Comparison of ENCODE assay signal across 8 mouse cellular contexts in genomic region chr15:103366376-103367149, GRCm38 (mm10). TPM values are rescaled to one million over a fixed set of nuclear protein-coding genes. Genes with fewer than 3 reads are reported as not detected.
A peak's percentile ranks its signal among the peaks of the same experiment; 100 is the strongest.
DNase-seq lines count a peak whose midpoint lies in the region; ATAC-seq and TF ChIP-seq lines count a peak whose summit lies in the region.

Gene Itga5 (minus strand): TSS chr15:103366763.

- no peak for TF ChIP-seq CTCF in left cerebral cortex, adult 2 months (IDR thresholded peaks at IDR 0.05)

- H3K27ac ChIP-seq in left cerebral cortex, adult 2 months = peak within 1 kb of the TSS; percentile 45; the same call in 1 of the 2 replicates
- H3K27ac ChIP-seq in embryonic facial prominence, embryonic 10.5 days (replicated peaks) = peak within 1 kb of the TSS; percentile 93
- H3K27ac ChIP-seq in heart, embryonic 11.5 days (ENCODE audit: low read depth, low read length) = peak within 1 kb of the TSS; percentile 99
- H3K27ac ChIP-seq in kidney, embryonic 15.5 days = peak within 1 kb of the TSS; percentile 84

- peak; percentile 63 for ATAC-seq in heart, embryonic 11.5 days (replicated peaks; ENCODE audit: insufficient number of reproducible peaks, low FRiP score, low TSS enrichment)
- ATAC-seq in kidney, embryonic 15.5 days (replicated peaks; ENCODE audit: low FRiP score) = peak; percentile 83

- no peaks in the 10 kb centered on the region for H3K9me3 ChIP-seq in embryonic facial prominence, embryonic 10.5 days
- H3K9me3 ChIP-seq in heart, embryonic 11.5 days (replicated peaks; ENCODE audit: control insufficient read depth, low read length) = no peaks in the 10 kb centered on the region
- H3K9me3 ChIP-seq in kidney, embryonic 15.5 days (replicated peaks) = no peaks in the 10 kb centered on the region

- DNase-seq in left cerebral cortex, adult 2 months (ENCODE audit: extremely low spot score in 1 of 2, low spot score in 2 of 2) = no peak
- no peak for DNase-seq in left cerebral cortex, postnatal 14 days (ENCODE audit: low spot score in 2 of 2)
- DNase-seq in embryonic facial prominence, embryonic 10.5 days (ENCODE audit: low spot score) = peak; percentile 79
- DNase-seq in lung, postnatal 25 days (ENCODE audit: low spot score) = peak; percentile 77
- peak; percentile 76 for DNase-seq in ovary, postnatal 36 days (ENCODE audit: low spot score)
- DNase-seq in layer of hippocampus, adult 9-10 months (ENCODE audit: low spot score) = no peak

- peak within 1 kb of the TSS; percentile 57 for H3K4me3 ChIP-seq in left cerebral cortex, adult 2 months
- peak within 1 kb of the TSS; percentile 75 for H3K4me3 ChIP-seq in embryonic facial prominence, embryonic 10.5 days
- H3K4me3 ChIP-seq in heart, embryonic 11.5 days (ENCODE audit: low read depth, low read length) = peak within 1 kb of the TSS; percentile 98
- H3K4me3 ChIP-seq in kidney, embryonic 15.5 days (replicated peaks) = peak within 1 kb of the TSS; percentile 67

- no peaks in the 10 kb centered on the region for H3K27me3 ChIP-seq in embryonic facial prominence, embryonic 10.5 days (replicated peaks; ENCODE audit: low read depth, poor library complexity, severe bottlenecking)
- H3K27me3 ChIP-seq in heart, embryonic 11.5 days (ENCODE audit: control insufficient read depth, insufficient read depth, low read length) = no peaks in the 10 kb centered on the region
- H3K27me3 ChIP-seq in kidney, embryonic 15.5 days = 0 out of 2 replicates have a peak, but pooled peaks cover 3% of the 10 kb centered on the region

- peak within 1 kb of the TSS; percentile 100 for H3K9ac ChIP-seq in heart, embryonic 11.5 days (ENCODE audit: low read depth, low read length)
- peak within 1 kb of the TSS; percentile 68 for H3K9ac ChIP-seq in kidney, embryonic 15.5 days

- WGBS in embryonic facial prominence, embryonic 10.5 days = under 1% methylated on average over 51 of the region's 51 CpGs
- WGBS in heart, embryonic 11.5 days (ENCODE audit: insufficient replicate concordance) = under 1% methylated on average over 49 of the region's 51 CpGs
- under 1% methylated on average over 49 of the region's 51 CpGs for WGBS in kidney, embryonic 15.5 days

- intact Hi-C loops in left cerebral cortex, adult 2 months (cut with DNase I) = no loop called here
- intact Hi-C loops in left cerebral cortex, postnatal 14 days (cut with DNase I) = no loop called here

- H3K4me1 ChIP-seq in embryonic facial prominence, embryonic 10.5 days = peaks cover 56% of the 10 kb centered on the region
- H3K4me1 ChIP-seq in heart, embryonic 11.5 days (ENCODE audit: control insufficient read depth, insufficient read depth, low read length) = peaks cover 46% of the 10 kb centered on the region
- H3K4me1 ChIP-seq in kidney, embryonic 15.5 days = peaks cover 46% of the 10 kb centered on the region

- H3K4me2 ChIP-seq in heart, embryonic 11.5 days = peak within 1 kb of the TSS; percentile 76
- peak within 1 kb of the TSS; percentile 83 for H3K4me2 ChIP-seq in kidney, embryonic 15.5 days

- H3K36me3 ChIP-seq in embryonic facial prominence, embryonic 10.5 days (replicated peaks) = no peaks in the 10 kb centered on the region
- H3K36me3 ChIP-seq in heart, embryonic 11.5 days (ENCODE audit: control insufficient read depth, insufficient read depth, low read length) = no peaks in the 10 kb centered on the region
- no peaks in the 10 kb centered on the region for H3K36me3 ChIP-seq in kidney, embryonic 15.5 days

RNA-seq across cellular contexts. Expression of gene Itga5, which starts in this region (rescaled TPM):
- 1 to 10 TPM; 2.6 to 3.0 TPM for total RNA-seq in left cerebral cortex, adult 2 months (2021)
- 1 to 10 TPM; 5.1 to 6.1 TPM for total RNA-seq in left cerebral cortex, postnatal 14 days (2021)
- 29.5 and 29.7 TPM in 2 replicates for polyA plus RNA-seq in embryonic facial prominence, embryonic 10.5 days (2016; fragmentation: Nextera tagmentation; extraction: Ambion mirVana)
- 66.4 and 82.7 TPM in 2 replicates for polyA plus RNA-seq in heart, embryonic 11.5 days (2014; fragmentation: Nextera tagmentation; extraction: Ambion mirVana)
- 32.8 and 41.3 TPM in 2 replicates for polyA plus RNA-seq in kidney, embryonic 15.5 days (2015; fragmentation: Nextera tagmentation; extraction: Ambion mirVana)

Comparison
In these comparisons a context has a peak if more than half of its experiments do, and no peak if none do; other contexts are left out.
1. DNase-seq: peak in embryonic facial prominence, embryonic 10.5 days (single experiment), lung, postnatal 25 days (single experiment) and ovary, postnatal 36 days (single experiment); none in left cerebral cortex, adult 2 months (0 of 2), left cerebral cortex, postnatal 14 days (0 of 2) and layer of hippocampus, adult 9-10 months (single experiment).
2. H3K27ac ChIP-seq: peak in every context shown above with its lines; median percentile 99 in heart, embryonic 11.5 days; 93 in embryonic facial prominence, embryonic 10.5 days; 84 in kidney, embryonic 15.5 days; 45 in left cerebral cortex, adult 2 months.
3. Peak in every context shown above with its lines, with median percentiles within 50 percentile points of each other: H3K4me3 ChIP-seq.